Mouse (Mus musculus) layer of hippocampus, postnatal 10 days (tissue): Measurements from ENCODE around the gene Cstf1. TPM values are rescaled to one million over a fixed set of nuclear protein-coding genes. Genes with fewer than 3 reads are reported as not detected.

ENCODE experiments used
- DNase-seq, 2 experiments: peaks; one replicate each; pipeline ENCODE4 v3.0.0; 2021; ENCODE audit warnings: low spot score in 2 of 2
- total RNA-seq, 2 experiments: library from RNA; stranded (reverse); gene quantifications; 2 replicates each; pipeline ENCODE4 v1.2.3; 2021

Gene Cstf1
- total RNA-seq, 2 experiments from 2014 or later = 23.7 to 24.2 TPM

- DNase-seq = no peak
Measured at GRCm38 (mm10) chr2:172376551-172376950, 6.1 kb downstream of the Cstf1 start.

DNA sequence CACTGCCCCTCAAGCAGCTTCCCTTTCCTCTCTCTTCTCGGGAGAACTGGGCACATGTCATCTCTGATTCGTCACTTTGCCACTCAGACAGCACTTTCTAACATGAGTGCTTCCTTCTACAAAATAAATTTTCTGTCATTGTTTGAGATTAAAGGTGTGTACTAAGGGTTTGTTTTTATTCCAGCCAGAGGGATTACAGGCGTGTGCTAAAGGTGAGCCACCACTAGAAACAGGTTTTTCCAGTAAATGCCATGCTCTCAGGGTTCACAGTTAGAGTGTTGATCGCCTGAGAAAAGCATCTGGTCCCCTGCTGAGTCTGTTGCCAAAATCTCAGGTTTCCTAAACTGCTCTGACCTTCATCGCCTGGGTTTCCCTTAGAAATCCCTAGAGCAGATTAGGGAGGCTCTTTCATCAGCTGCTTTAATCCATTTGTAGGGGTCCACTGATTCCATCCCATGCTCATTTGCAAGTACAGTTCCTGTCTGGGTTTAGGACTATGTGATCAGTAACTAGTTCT lies 6.6 kb downstream of the Cstf1 start:
- no peak for DNase-seq

GRCm38 (mm10) chr2:172378332-172378731 lies 7.9 kb downstream of the Cstf1 start:
- DNase-seq = peak; percentile 37 to 56

DNA sequence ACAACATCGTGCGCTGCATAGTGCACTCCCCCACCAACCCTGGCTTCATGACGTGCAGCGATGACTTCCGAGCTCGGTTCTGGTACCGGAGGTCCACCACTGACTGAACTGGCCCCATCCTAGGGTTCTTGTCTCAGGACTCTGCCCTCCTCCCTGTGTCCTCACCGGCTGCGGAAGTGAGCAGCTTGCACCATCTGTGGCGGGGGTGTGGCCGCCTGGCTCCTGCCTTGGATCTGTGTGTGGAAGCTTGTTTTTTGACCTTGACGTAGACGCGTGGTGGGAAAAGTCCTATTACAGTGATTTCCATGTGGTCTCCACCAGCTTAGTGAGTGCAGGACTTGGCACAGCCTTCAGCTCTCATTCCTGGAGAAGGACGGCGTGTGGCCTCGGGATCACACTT lies 10.0 kb downstream of the Cstf1 start:
- no peak for DNase-seq

DNA sequence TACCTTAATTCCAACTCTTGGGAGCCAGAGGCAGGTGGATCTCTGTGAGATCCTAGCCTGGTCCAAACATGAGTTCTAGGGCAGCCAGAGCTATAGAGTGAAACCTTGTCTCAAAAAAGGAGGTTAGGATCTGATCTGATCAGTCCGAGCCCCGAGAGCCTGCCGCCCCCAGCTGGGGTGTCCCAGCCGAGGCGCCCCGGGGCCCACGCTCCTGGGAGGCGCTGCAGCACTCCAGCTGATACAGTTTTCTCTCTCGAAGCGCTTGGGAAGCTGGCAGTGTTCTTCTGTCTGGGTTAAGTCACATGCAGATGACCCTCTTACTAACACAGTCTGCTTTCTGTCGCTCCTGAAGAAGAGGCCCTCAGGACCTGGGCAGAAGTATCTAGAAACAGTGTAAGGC lies 10.9 kb downstream of the Cstf1 start:
- DNase-seq = no peak

DNA sequence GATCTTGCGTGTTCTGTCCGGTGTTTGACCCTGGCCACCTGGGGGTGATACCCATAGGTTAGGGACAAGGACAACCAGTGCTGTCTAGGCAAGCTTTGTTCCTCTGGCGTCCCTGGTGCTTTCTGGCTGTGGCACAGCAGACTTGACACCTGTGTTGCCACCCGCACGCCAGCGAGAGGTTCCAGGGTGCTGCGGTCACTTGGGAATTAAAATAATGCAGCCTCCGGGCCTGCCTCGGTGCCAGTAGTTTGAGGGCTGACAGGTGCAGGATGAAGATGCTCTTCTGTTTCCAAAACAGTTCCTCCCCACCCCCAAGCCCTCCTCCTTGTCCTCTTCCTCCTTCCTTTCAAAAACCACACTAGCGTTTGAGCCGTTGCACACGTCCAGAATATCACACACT lies 11.4 kb downstream of the Cstf1 start:
- DNase-seq = no peak

GRCm38 (mm10) chr2:172384715-172385114 lies 14.2 kb downstream of the Cstf1 start:
- DNase-seq = no peak

DNA sequence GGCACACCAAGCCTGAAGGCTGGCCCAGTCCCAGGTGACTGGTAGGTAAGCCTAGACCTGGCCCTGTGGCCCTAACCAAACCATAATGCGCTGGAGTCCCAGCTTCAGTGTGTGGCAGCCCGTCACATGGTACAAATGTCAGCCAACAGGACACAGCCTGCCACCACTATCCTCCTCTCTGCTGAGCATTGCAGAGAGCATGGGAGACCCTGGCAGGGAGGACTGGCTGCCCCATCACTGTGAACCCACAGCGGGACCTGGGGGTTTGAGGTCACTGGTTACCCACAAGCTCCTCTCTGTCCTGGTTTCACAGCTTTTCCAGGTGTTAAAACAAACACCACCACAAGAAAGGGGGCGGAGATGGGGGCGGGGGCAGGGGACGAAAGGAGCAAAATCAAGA lies 19.9 kb downstream of the Cstf1 start:
- DNase-seq = no peak

GRCm38 (mm10) chr2:172392041-172392521 lies 21.6 kb downstream of the Cstf1 start:
- DNase-seq = peak in 1 of 2 experiments; percentile 27

DNA sequence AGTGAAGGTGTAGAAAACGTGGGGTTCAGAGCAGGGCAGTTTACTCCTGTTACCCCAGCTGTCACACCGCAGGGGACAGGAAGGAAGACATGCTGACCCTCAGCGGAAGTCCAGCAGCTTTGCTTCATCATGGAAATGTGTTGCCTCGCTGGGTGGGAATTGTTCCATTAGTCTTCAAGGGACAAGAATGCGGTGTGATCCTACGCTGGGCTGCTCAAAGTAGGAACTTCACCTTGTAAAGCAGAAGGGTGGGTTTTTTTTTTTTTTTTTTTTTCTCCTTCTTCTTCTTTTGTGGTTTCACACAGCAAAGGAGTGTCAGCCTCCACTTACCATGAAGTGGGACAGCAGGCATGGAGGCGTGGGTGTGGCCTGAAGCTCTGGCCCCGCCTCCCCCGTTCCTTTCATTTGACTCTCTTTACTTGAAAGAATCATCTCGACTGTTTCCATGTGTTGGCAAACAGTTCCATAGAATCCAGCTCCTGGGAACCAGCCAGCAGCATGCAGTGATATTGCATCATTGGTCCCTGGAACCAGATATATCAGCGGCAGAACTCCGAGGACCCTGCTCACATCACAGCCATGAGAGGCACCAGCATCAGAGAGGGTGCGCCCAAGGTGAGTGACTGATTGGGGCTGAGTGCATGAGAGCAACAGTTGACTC lies 23.0 kb downstream of the Cstf1 start, which contains the start of gene Cass4:
Cass4 (plus strand) TSS at position 404 of the 661 bp plus-strand sequence.
- no peak for DNase-seq

DNA sequence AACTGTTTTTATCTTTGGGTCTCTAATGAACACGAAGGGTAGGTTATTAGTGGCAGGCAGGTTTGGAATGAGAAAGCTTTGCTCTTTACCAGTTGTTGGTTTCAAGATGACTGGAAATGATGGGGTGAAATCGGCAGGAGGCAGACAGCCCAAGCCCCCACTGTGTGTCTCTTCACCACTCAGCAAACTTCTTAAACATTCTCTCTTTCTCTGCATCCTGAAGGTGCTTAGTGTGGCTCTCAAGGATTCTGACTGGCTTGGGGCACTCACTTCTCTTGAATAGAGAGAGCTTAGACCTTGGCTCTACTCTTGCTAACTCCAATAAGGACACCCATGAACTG lies 23.5 kb downstream of the Cstf1 start:
- no peak for DNase-seq

- DNase-seq = no peak
Measured at GRCm38 (mm10) chr2:172394671-172395070, 24.2 kb downstream of the Cstf1 start.

DNA sequence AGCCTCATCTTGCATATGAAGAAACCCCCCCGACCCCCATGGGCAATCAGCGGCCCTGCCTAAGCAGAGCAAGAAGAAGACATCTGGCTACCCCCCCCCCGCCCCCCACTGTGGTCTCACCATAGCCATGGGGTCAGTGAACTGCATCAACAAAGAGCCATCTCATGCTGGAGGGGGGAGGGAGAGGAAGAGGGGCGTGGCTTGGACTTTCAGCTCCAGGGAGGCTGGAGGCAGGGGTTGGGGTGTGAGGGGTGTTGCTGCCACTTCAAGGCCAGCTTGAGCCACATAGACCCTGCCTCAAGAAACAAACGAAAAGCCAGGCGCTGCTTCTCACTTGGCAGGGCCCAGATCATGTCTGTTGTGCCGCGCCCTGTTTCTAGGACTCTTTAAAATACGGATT lies 25.5 kb downstream of the Cstf1 start:
- DNase-seq = no peak

DNA sequence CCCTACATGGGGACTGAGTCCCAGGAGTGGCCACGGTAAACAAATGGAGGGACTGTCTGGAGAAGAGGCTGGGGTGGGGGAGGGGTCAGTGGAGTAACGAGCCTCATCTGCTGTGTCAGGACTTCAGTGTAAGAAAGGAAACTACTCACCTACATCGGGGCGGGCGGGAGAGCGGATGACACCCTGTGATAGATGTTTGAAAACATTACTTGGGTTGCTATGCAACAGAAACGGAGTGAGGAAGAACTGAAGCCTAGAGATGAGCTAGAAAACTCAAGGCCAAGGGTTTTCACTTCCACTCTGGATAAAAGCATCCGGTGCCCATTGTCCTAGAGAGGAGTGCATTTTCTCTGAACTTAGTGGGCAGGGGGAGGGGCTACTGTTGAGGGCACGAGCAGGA lies 29.4 kb downstream of the Cstf1 start:
- no peak for DNase-seq

GRCm38 (mm10) chr2:172401116-172401825 lies 30.8 kb downstream of the Cstf1 start:
- no peak for DNase-seq

- DNase-seq = no peak
Measured at GRCm38 (mm10) chr2:172404239-172404638, 33.8 kb downstream of the Cstf1 start.

GRCm38 (mm10) chr2:172405011-172405410 lies 34.5 kb downstream of the Cstf1 start:
- DNase-seq = no peak

DNA sequence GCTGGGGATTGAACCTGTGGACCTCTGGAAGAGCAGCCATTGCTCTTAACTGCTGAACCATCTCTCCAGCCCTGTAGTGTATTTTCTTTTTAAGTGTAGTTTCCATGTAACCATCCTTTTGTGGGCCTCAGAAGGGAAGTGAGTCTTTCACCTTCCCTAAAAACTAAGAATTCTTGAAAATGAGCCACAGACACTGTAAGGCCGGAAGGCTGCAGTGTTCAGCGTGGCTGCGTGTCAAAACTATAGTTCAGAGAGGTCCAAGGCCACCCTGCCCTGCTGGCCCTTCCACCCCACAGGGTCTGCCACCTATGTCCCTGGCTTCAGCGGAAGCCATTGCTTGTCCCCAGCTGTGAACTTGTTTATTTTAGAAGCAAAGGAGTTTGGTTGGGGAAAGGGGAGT lies 35.7 kb downstream of the Cstf1 start:
- DNase-seq = no peak

- no peak for DNase-seq
Measured at GRCm38 (mm10) chr2:172407499-172407898, 37.0 kb downstream of the Cstf1 start.

DNA sequence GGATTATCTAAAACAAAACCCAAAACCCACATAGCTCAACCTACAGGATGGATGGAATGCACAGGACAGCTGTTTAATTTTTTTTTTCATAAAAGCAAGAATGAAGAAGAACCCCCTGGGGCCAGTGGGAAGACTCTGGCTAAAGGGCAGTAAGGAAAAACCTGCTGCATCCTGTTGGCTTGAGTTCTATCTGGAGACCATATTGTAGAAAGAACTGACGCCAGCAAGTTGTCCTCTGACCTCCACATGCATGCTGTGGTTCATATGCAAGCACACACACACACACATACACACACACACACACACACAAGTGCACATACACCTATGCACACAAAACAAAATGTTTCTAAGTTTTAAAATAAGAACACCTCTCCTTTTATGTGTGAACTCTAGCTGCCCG lies 40.2 kb downstream of the Cstf1 start:
- no peak for DNase-seq

DNA sequence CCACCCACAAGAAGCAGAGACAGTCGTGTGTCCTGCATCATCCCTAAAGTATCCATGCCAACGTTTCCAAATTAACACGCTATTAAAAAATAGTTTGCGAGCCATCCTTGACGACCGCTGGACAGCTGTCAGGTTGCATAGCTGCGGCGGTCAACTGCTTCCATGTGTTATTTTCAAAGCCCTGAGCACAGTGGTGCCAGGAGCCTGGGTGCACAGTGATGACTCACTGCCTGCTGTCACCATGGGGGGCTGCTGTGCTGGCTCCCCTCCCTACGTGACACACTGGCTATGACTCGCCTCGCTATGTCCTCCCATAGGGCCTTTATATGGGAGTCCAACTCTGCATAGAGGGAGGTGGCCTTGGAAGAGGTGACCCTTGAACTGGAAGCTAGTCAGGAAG lies 40.6 kb downstream of the Cstf1 start:
- DNase-seq = no peak

- no peak for DNase-seq
Measured at GRCm38 (mm10) chr2:172412454-172412853, 42.0 kb downstream of the Cstf1 start.

DNA sequence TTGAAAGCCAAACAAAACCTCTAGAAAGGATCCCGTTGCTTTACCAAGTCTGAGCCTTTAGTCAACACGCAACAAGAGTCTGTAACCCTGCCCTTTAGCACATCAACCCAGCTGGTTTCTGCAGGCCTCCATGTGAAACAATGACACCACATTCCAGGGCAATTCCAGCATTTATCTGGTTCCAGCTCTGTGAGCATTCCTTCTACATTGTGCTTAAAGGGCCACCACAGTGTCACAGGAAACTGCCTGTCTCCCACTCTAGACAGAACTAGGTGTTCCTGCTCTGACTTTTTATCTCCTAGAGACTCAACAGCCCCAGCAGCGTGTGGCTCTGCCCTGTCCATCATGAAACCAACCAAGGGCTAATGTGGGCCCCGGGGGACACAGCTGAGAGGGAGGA lies 42.8 kb downstream of the Cstf1 start:
- no peak for DNase-seq
